In the genomic region with DNA sequence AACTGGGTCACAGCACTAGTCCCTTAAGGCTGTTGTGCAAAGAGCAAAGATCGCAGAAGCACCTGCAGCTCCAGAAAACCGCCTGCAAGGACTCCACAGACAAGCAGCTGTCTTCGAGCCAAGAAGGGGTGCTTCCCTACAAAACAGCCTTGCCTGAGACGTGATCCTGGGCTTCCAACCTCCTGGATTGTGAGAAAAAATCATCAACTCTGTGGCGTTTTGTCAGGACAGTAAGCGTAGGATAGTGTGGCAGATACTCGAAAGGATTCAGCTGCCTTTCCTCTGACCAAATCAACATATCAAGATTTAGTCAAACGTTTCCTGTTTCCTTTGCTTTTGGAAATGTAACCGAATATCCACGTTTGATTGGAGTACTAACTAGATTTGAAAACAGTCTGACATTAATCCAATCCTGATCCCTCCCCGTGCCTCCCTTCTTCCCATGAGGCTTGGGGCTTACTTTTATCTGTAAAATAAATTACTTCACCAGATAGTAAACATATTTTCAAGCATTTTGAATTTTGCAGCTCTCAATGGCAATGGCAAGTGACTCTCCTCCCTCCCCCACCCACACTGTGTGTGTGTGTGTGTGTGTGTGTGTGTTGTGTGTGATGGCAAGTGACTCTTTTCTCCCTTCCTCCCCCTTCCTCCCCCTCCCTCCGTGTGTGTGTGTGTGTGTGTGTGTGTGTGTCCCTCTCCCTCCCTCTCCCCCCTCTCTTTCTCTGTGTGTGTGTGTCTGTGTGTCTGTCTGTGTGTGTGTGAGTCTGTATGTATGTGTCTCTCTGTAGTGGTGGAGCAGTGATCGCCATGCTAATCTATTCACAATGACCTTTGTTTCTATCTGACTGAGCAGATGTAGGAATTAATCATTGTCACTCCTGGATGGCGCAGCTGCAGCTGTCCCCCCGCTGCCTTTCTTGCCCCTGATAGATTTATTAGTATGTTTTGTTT, we compare ENCODE assay signal across 7 mouse cellular contexts. TPM values are rescaled to one million over a fixed set of nuclear protein-coding genes. Genes with fewer than 3 reads are reported as not detected.
A peak's percentile ranks its signal among the peaks of the same experiment; 100 is the strongest.
DNase-seq lines count a peak whose midpoint lies in the region; ATAC-seq and TF ChIP-seq lines count a peak whose summit lies in the region.

No protein-coding gene starts in this region.

- no peak for TF ChIP-seq CTCF in hindbrain, postnatal 0 days (IDR thresholded peaks at IDR 0.05; ENCODE audit: low read depth)

- H3K4me2 ChIP-seq in hindbrain, postnatal 0 days (ENCODE audit: low read depth, low read length) = peak overlapping the region; percentile 36
- H3K4me2 ChIP-seq in midbrain, embryonic 11.5 days = no peak overlapping the region

- peak overlapping the region; percentile 90 for H3K27ac ChIP-seq in brown adipose tissue, adult 24 weeks (replicated peaks; ENCODE audit: low read depth, low read length)
- peak overlapping the region; percentile 48 for H3K27ac ChIP-seq in hindbrain, postnatal 0 days
- peak overlapping the region; percentile 26 for H3K27ac ChIP-seq in midbrain, embryonic 11.5 days (ENCODE audit: low read depth, low read length)

- peak; percentile 29 for ATAC-seq in CD4-positive, CD25-positive, alpha-beta regulatory T cell, adult 4 months
- peak; percentile 73; the same call in 1 of the 2 replicates for ATAC-seq in hindbrain, postnatal 0 days
- peak; percentile 90 for ATAC-seq in midbrain, embryonic 11.5 days (ENCODE audit: low FRiP score)

- no peak overlapping the region for H3K9ac ChIP-seq in hindbrain, postnatal 0 days (replicated peaks; ENCODE audit: low read length)
- H3K9ac ChIP-seq in midbrain, embryonic 11.5 days (ENCODE audit: low read length) = peak overlapping the region; percentile 20; the same call in 1 of the 2 replicates

- no peaks in the 10 kb centered on the region for H3K9me3 ChIP-seq in hindbrain, postnatal 0 days (ENCODE audit: low read length)
- no peaks in the 10 kb centered on the region for H3K9me3 ChIP-seq in midbrain, embryonic 11.5 days (ENCODE audit: control insufficient read depth, low read length)

- H3K4me3 ChIP-seq in brown adipose tissue, adult 24 weeks (ENCODE audit: insufficient read depth, low read depth, low read length) = peak overlapping the region; percentile 31; the same call in 1 of the 2 replicates
- no peak overlapping the region for H3K4me3 ChIP-seq in hindbrain, postnatal 0 days (ENCODE audit: low read length)
- no peak overlapping the region for H3K4me3 ChIP-seq in midbrain, embryonic 11.5 days (ENCODE audit: low read depth, low read length)

- peak; percentile 53 for DNase-seq in hindbrain, postnatal 0 days (ENCODE audit: low spot score)
- peak; percentile 92 for DNase-seq in midbrain, embryonic 11.5 days (ENCODE audit: low spot score, missing footprints)
- DNase-seq in thymus, postnatal 36 days = peak; percentile 70 to 71
- no peak for DNase-seq in testis, postnatal 10 days (ENCODE audit: low spot score)
- no peak for DNase-seq in layer of hippocampus, postnatal 36 days

- 13% methylated on average over 15 of the region's 15 CpGs for WGBS in hindbrain, postnatal 0 days
- WGBS in midbrain, embryonic 11.5 days = 39% methylated on average over 15 of the region's 15 CpGs

- H3K36me3 ChIP-seq in hindbrain, postnatal 0 days (ENCODE audit: insufficient read depth, low read length) = no peaks in the 10 kb centered on the region
- H3K36me3 ChIP-seq in midbrain, embryonic 11.5 days (ENCODE audit: control insufficient read depth, insufficient read depth, low read length) = no peaks in the 10 kb centered on the region

- H3K27me3 ChIP-seq in hindbrain, postnatal 0 days (ENCODE audit: insufficient read depth, low read length) = no peaks in the 10 kb centered on the region
- no peaks in the 10 kb centered on the region for H3K27me3 ChIP-seq in midbrain, embryonic 11.5 days (ENCODE audit: control insufficient read depth, insufficient read depth, low read length)

- H3K4me1 ChIP-seq in brown adipose tissue, adult 24 weeks (ENCODE audit: control insufficient read depth, insufficient read depth, insufficient read length, low read length) = peaks cover 8% of the 10 kb centered on the region
- H3K4me1 ChIP-seq in hindbrain, postnatal 0 days (ENCODE audit: insufficient read depth, low read length) = no peaks in the 10 kb centered on the region; the same call in none of the 2 replicates
- H3K4me1 ChIP-seq in midbrain, embryonic 11.5 days (ENCODE audit: control insufficient read depth, insufficient read depth, low read length) = peaks cover 20% of the 10 kb centered on the region

RNA-seq across cellular contexts. Expression of a gene that starts 47.3 kb away (rescaled TPM):
- polyA plus RNA-seq in CD4-positive, CD25-positive, alpha-beta regulatory T cell, adult 4 months (2017; shearing (Covaris generic)) = not detected
- polyA plus RNA-seq in brown adipose tissue, adult 24 weeks (2012; ENCODE audit: insufficient read depth, insufficient read length, missing spikeins) = 0.44 TPM in 1 of 2 replicates, not detected in the other
- 3.2 and 4.3 TPM in 2 replicates for total RNA-seq in hindbrain, postnatal 0 days (2014; rRNA removed)
- polyA plus RNA-seq in hindbrain, postnatal 0 days (2015; fragmentation: Nextera tagmentation; extraction: Ambion mirVana) = 1.9 and 2.4 TPM in 2 replicates
- polyA plus RNA-seq in midbrain, embryonic 11.5 days (2014; fragmentation: Nextera tagmentation; extraction: Ambion mirVana) = 3.4 and 4.2 TPM in 2 replicates
- under 1 TPM; 0.65 to 0.76 TPM for total RNA-seq in layer of hippocampus, postnatal 36 days (2021)

Comparison
In these comparisons a context has a peak if more than half of its experiments do, and no peak if none do; other contexts are left out.
1. ATAC-seq: peak in every context shown above with its lines; median percentile 90 in midbrain, embryonic 11.5 days; 73 in hindbrain, postnatal 0 days; 29 in CD4-positive, CD25-positive, alpha-beta regulatory T cell, adult 4 months.
2. H3K27ac ChIP-seq: peak in every context shown above with its lines; median percentile 90 in brown adipose tissue, adult 24 weeks; 48 in hindbrain, postnatal 0 days; 26 in midbrain, embryonic 11.5 days.
3. DNase-seq: peak in hindbrain, postnatal 0 days (single experiment), midbrain, embryonic 11.5 days (single experiment) and thymus, postnatal 36 days (2 of 2); none in testis, postnatal 10 days (single experiment) and layer of hippocampus, postnatal 36 days (0 of 2).